Mouse (Mus musculus): ENCODE results near the gene Cul7. TPM values are rescaled to one million over a fixed set of nuclear protein-coding genes. Genes with fewer than 3 reads are reported as not detected.

Cul7 gene
- total and polyA plus RNA-seq, 2 experiments from 2014 or later, result 20.6 to 95.5 TPM

GRCm38 (mm10) chr17:46691390-46691789, 41.3 kb downstream of the Cul7 start:
- Histone ChIP-seq H3K9me3 (replicated peaks; ENCODE audit: control insufficient read depth, low read length) (no peaks in the 10 kb centered on the region), H3K27me3 (ENCODE audit: control insufficient read depth, insufficient read depth, low read length) (no peaks in the 10 kb centered on the region), H3K4me2 (ENCODE audit: low read depth, low read length) (no peak overlapping the region), H3K9ac (replicated peaks; ENCODE audit: low read depth, low read length) (no peak overlapping the region), H3K4me1 (ENCODE audit: control insufficient read depth, insufficient read depth) (no peaks in the 10 kb centered on the region), H3K4me3 (ENCODE audit: low read depth, low read length) (no peak overlapping the region), H3K27ac (ENCODE audit: low read depth) (no peak overlapping the region), H3K36me3 (replicated peaks; ENCODE audit: control insufficient read depth, insufficient read depth, low read length) (peaks cover 17% of the 10 kb centered on the region)
- TF ChIP-seq CTCF (IDR thresholded peaks at IDR 0.05; ENCODE audit: low read depth) (no peak), EP300 (IDR thresholded peaks at IDR 0.05; ENCODE audit: low read depth) (no peak)
- no peak for DNase-seq (ENCODE audit: low spot score)
- ATAC-seq (ENCODE audit: insufficient read depth, low read depth), result no peak
- WGBS, result 87% methylated on average over 2 of the region's 2 CpGs

- no peak overlapping the region for H3K9ac ChIP-seq (replicated peaks; ENCODE audit: low read depth, low read length)
- no peak overlapping the region for H3K4me3 ChIP-seq (ENCODE audit: low read depth, low read length)
- no peaks in the 10 kb centered on the region for H3K4me1 ChIP-seq (ENCODE audit: control insufficient read depth, insufficient read depth)
- no peaks in the 10 kb centered on the region for H3K27me3 ChIP-seq (ENCODE audit: control insufficient read depth, insufficient read depth, low read length)
- no peak overlapping the region for H3K4me2 ChIP-seq (ENCODE audit: low read depth, low read length)
- DNase-seq (ENCODE audit: low spot score), result no peak
- whole genome bisulfite sequencing, result 86% methylated on average over 1 of the region's 1 CpGs
- peaks cover 15% of the 10 kb centered on the region for H3K36me3 ChIP-seq (replicated peaks; ENCODE audit: control insufficient read depth, insufficient read depth, low read length)
- no peak for TF ChIP-seq EP300 (IDR thresholded peaks at IDR 0.05; ENCODE audit: low read depth)
- no peak for TF ChIP-seq CTCF (IDR thresholded peaks at IDR 0.05; ENCODE audit: low read depth)
- ATAC-seq (ENCODE audit: insufficient read depth, low read depth), result no peak
- H3K9me3 ChIP-seq (replicated peaks; ENCODE audit: control insufficient read depth, low read length), result no peaks in the 10 kb centered on the region
- H3K27ac ChIP-seq (ENCODE audit: low read depth), result no peak overlapping the region
Observed at GRCm38 (mm10) chr17:46694517-46695063, 44.5 kb downstream of the Cul7 start.

- peaks cover 12% of the 10 kb centered on the region; the same call in 1 of the 2 replicates for H3K36me3 ChIP-seq (replicated peaks; ENCODE audit: control insufficient read depth, insufficient read depth, low read length)
- no peak overlapping the region for H3K4me3 ChIP-seq (ENCODE audit: low read depth, low read length)
- H3K27ac ChIP-seq (ENCODE audit: low read depth), result no peak overlapping the region
- H3K27me3 ChIP-seq (ENCODE audit: control insufficient read depth, insufficient read depth, low read length), result no peaks in the 10 kb centered on the region
- DNase-seq (ENCODE audit: low spot score) (no peak), ATAC-seq (ENCODE audit: insufficient read depth, low read depth) (no peak)
- peaks cover 6% of the 10 kb centered on the region; the same call in 1 of the 2 replicates for H3K4me1 ChIP-seq (ENCODE audit: control insufficient read depth, insufficient read depth)
- TF ChIP-seq CTCF (IDR thresholded peaks at IDR 0.05; ENCODE audit: low read depth) (no peak), EP300 (IDR thresholded peaks at IDR 0.05; ENCODE audit: low read depth) (no peak)
- WGBS, result 81% methylated on average over 6 of the region's 6 CpGs
- no peak overlapping the region for H3K4me2 ChIP-seq (ENCODE audit: low read depth, low read length)
- H3K9ac ChIP-seq (replicated peaks; ENCODE audit: low read depth, low read length), result peak overlapping the region; percentile 20
- H3K9me3 ChIP-seq (replicated peaks; ENCODE audit: control insufficient read depth, low read length), result no peaks in the 10 kb centered on the region
Observed at GRCm38 (mm10) chr17:46698515-46698914, 48.4 kb downstream of the Cul7 start.

GRCm38 (mm10) chr17:46699245-46699644, 49.1 kb downstream of the Cul7 start:
- TF ChIP-seq EP300 (IDR thresholded peaks at IDR 0.05; ENCODE audit: low read depth) (no peak), CTCF (IDR thresholded peaks at IDR 0.05; ENCODE audit: low read depth) (no peak)
- H3K4me1 ChIP-seq (ENCODE audit: control insufficient read depth, insufficient read depth), result peaks cover 11% of the 10 kb centered on the region; the same call in 1 of the 2 replicates
- no peak overlapping the region for H3K4me2 ChIP-seq (ENCODE audit: low read depth, low read length)
- no peaks in the 10 kb centered on the region for H3K9me3 ChIP-seq (replicated peaks; ENCODE audit: control insufficient read depth, low read length)
- H3K9ac ChIP-seq (replicated peaks; ENCODE audit: low read depth, low read length), result no peak overlapping the region
- ATAC-seq (ENCODE audit: insufficient read depth, low read depth), result no peak
- no peak for DNase-seq (ENCODE audit: low spot score)
- H3K36me3 ChIP-seq (replicated peaks; ENCODE audit: control insufficient read depth, insufficient read depth, low read length), result peaks cover 12% of the 10 kb centered on the region; the same call in 1 of the 2 replicates
- WGBS, result 82% methylated on average over 5 of the region's 5 CpGs
- H3K27me3 ChIP-seq (ENCODE audit: control insufficient read depth, insufficient read depth, low read length), result no peaks in the 10 kb centered on the region
- no peak overlapping the region for H3K27ac ChIP-seq (ENCODE audit: low read depth)
- H3K4me3 ChIP-seq (ENCODE audit: low read depth, low read length), result no peak overlapping the region

GRCm38 (mm10) chr17:46699912-46700311, 49.8 kb downstream of the Cul7 start:
- H3K9me3 ChIP-seq (replicated peaks; ENCODE audit: control insufficient read depth, low read length), result no peaks in the 10 kb centered on the region
- no peak overlapping the region for H3K4me2 ChIP-seq (ENCODE audit: low read depth, low read length)
- no peak overlapping the region for H3K27ac ChIP-seq (ENCODE audit: low read depth)
- WGBS, result 85% methylated on average over 3 of the region's 3 CpGs
- H3K4me3 ChIP-seq (ENCODE audit: low read depth, low read length), result no peak overlapping the region
- ATAC-seq (ENCODE audit: insufficient read depth, low read depth), result no peak
- H3K9ac ChIP-seq (replicated peaks; ENCODE audit: low read depth, low read length), result no peak overlapping the region
- DNase-seq (ENCODE audit: low spot score), result no peak
- peaks cover 11% of the 10 kb centered on the region; the same call in 1 of the 2 replicates for H3K4me1 ChIP-seq (ENCODE audit: control insufficient read depth, insufficient read depth)
- H3K36me3 ChIP-seq (replicated peaks; ENCODE audit: control insufficient read depth, insufficient read depth, low read length), result peaks cover 12% of the 10 kb centered on the region; the same call in 1 of the 2 replicates
- no peak for TF ChIP-seq CTCF (IDR thresholded peaks at IDR 0.05; ENCODE audit: low read depth)
- TF ChIP-seq EP300 (IDR thresholded peaks at IDR 0.05; ENCODE audit: low read depth), result no peak
- H3K27me3 ChIP-seq (ENCODE audit: control insufficient read depth, insufficient read depth, low read length), result no peaks in the 10 kb centered on the region

GRCm38 (mm10) chr17:46701489-46701888, 51.4 kb downstream of the Cul7 start:
- 76% methylated on average over 12 of the region's 12 CpGs for WGBS
- H3K4me3 ChIP-seq (ENCODE audit: low read depth, low read length), result no peak overlapping the region
- H3K9ac ChIP-seq (replicated peaks; ENCODE audit: low read depth, low read length), result peak overlapping the region; percentile 30; the same call in 1 of the 2 replicates
- H3K9me3 ChIP-seq (replicated peaks; ENCODE audit: control insufficient read depth, low read length), result no peaks in the 10 kb centered on the region
- DNase-seq (ENCODE audit: low spot score) (no peak), ATAC-seq (ENCODE audit: insufficient read depth, low read depth) (no peak)
- H3K4me1 ChIP-seq (ENCODE audit: control insufficient read depth, insufficient read depth), result peaks cover 15% of the 10 kb centered on the region
- peaks cover 12% of the 10 kb centered on the region; the same call in 1 of the 2 replicates for H3K36me3 ChIP-seq (replicated peaks; ENCODE audit: control insufficient read depth, insufficient read depth, low read length)
- TF ChIP-seq EP300 (IDR thresholded peaks at IDR 0.05; ENCODE audit: low read depth) (no peak), CTCF (IDR thresholded peaks at IDR 0.05; ENCODE audit: low read depth) (no peak)
- H3K4me2 ChIP-seq (ENCODE audit: low read depth, low read length), result 0 out of 2 replicates have a peak overlapping the region, but pooled peaks have one; percentile 12
- H3K27me3 ChIP-seq (ENCODE audit: control insufficient read depth, insufficient read depth, low read length), result no peaks in the 10 kb centered on the region
- no peak overlapping the region for H3K27ac ChIP-seq (ENCODE audit: low read depth)

Measured in heart, postnatal 0 days (tissue).